Mouse (Mus musculus) thymus, postnatal 14 days (tissue): ENCODE results near the gene Stx12.

ENCODE experiments used
- DNase-seq: peaks from one replicate; pipeline ENCODE4 v3.0.0; 2021

Stx12 gene

GRCm38 (mm10) chr4:132860880-132861279, 23.4 kb downstream of the Stx12 start:
- no peak for DNase-seq

- no peak for DNase-seq
Observed at GRCm38 (mm10) chr4:132843705-132844071, 40.6 kb downstream of the Stx12 start.

GRCm38 (mm10) chr4:132842970-132843704, 41.2 kb downstream of the Stx12 start, which contains the start of gene Ppp1r8:
Ppp1r8 (minus strand) TSS chr4:132843169.
- DNase-seq = peak; percentile 93

- peak; percentile 34 for DNase-seq
Observed at GRCm38 (mm10) chr4:132842281-132842906, 41.9 kb downstream of the Stx12 start.

- no peak for DNase-seq
Observed at GRCm38 (mm10) chr4:132841493-132841892, 42.8 kb downstream of the Stx12 start.

- DNase-seq = peak; percentile 85
Observed at GRCm38 (mm10) chr4:132823614-132824366, 60.5 kb downstream of the Stx12 start.

GRCm38 (mm10) chr4:132818442-132818841, 65.9 kb downstream of the Stx12 start:
- no peak for DNase-seq

- DNase-seq = no peak
Observed at GRCm38 (mm10) chr4:132816855-132817254, 67.5 kb downstream of the Stx12 start.

GRCm38 (mm10) chr4:132816404-132816803, 67.9 kb downstream of the Stx12 start:
- no peak for DNase-seq

GRCm38 (mm10) chr4:132809621-132810020, 74.7 kb downstream of the Stx12 start:
- no peak for DNase-seq

- no peak for DNase-seq
Observed at GRCm38 (mm10) chr4:132807771-132808641, 76.3 kb downstream of the Stx12 start.

GRCm38 (mm10) chr4:132806620-132807191, 77.6 kb downstream of the Stx12 start:
- DNase-seq = no peak

- no peak for DNase-seq
Observed at GRCm38 (mm10) chr4:132805599-132806197, 78.6 kb downstream of the Stx12 start.

- DNase-seq = no peak
Observed at GRCm38 (mm10) chr4:132805146-132805545, 79.2 kb downstream of the Stx12 start.

GRCm38 (mm10) chr4:132804331-132804730, 80.0 kb downstream of the Stx12 start:
- DNase-seq = peak; percentile 21

- DNase-seq = no peak
Observed at GRCm38 (mm10) chr4:132803876-132804275, 80.4 kb downstream of the Stx12 start.
